Mouse (Mus musculus) bone marrow macrophage, adult 2 months (primary cell): Measurements from ENCODE around the gene Mogat2.

ENCODE experiments used
- CTCF ChIP-seq: IDR thresholded peaks from 2 replicates; pipeline ENCODE4 v1.5.1; 2012; ENCODE audit warnings: low read depth, mild to moderate bottlenecking, low read length, moderate library complexity
- POLR2A ChIP-seq: IDR thresholded peaks from 2 replicates; pipeline ENCODE4 v1.6.1; 2012; ENCODE audit warnings: mild to moderate bottlenecking, low read depth, low read length, borderline replicate concordance

- TF ChIP-seq POLR2A (no peak), CTCF (no peak)
Observed at GRCm38 (mm10) chr7:99267897-99268505, 29.6 kb upstream of the Mogat2 start.
